Mouse (Mus musculus): Measurements from ENCODE around the gene Ucp2. TPM values are rescaled to one million over a fixed set of nuclear protein-coding genes. Genes with fewer than 3 reads are reported as not detected.
A peak's percentile ranks its signal among the peaks of the same experiment; 100 is the strongest.

The Ucp2 gene
- total and polyA plus RNA-seq, 2 experiments from 2014 or later = 101 to 112 TPM

- no peak for DNase-seq (ENCODE audit: low spot score)
These were observed 15.5 kb downstream of the Ucp2 start for GRCm38 (mm10) chr7:100508670-100509069.

GRCm38 (mm10) chr7:100511602-100512001, 18.5 kb downstream of the Ucp2 start:
- Histone ChIP-seq H3K4me2 (ENCODE audit: low read depth, low read length) (no peak overlapping the region), H3K4me1 (ENCODE audit: insufficient read depth, low read length) (no peaks in the 10 kb centered on the region), H3K27ac (no peak overlapping the region), H3K9me3 (ENCODE audit: low read length) (no peaks in the 10 kb centered on the region), H3K4me3 (ENCODE audit: low read length) (no peak overlapping the region), H3K27me3 (ENCODE audit: insufficient read depth, low read length) (no peaks in the 10 kb centered on the region), H3K36me3 (ENCODE audit: insufficient read depth, low read length) (no peaks in the 10 kb centered on the region), H3K9ac (replicated peaks; ENCODE audit: low read length) (no peak overlapping the region)
- no peak for ATAC-seq
- WGBS = 83% methylated on average over 8 of the region's 8 CpGs
- TF ChIP-seq CTCF (IDR thresholded peaks at IDR 0.05; ENCODE audit: low read depth) = no peak
- DNase-seq (ENCODE audit: low spot score) = no peak

More at GRCm38 (mm10) chr7:100508670-100509069, 15.5 kb downstream of the Ucp2 start:
- Histone ChIP-seq H3K36me3 (ENCODE audit: insufficient read depth, low read length) (no peaks in the 10 kb centered on the region), H3K4me3 (ENCODE audit: low read length) (no peak overlapping the region), H3K9ac (replicated peaks; ENCODE audit: low read length) (no peak overlapping the region), H3K4me2 (ENCODE audit: low read depth, low read length) (no peak overlapping the region), H3K4me1 (ENCODE audit: insufficient read depth, low read length) (no peaks in the 10 kb centered on the region), H3K9me3 (ENCODE audit: low read length) (no peaks in the 10 kb centered on the region), H3K27ac (no peak overlapping the region), H3K27me3 (ENCODE audit: insufficient read depth, low read length) (no peaks in the 10 kb centered on the region)
- no peak for TF ChIP-seq CTCF (IDR thresholded peaks at IDR 0.05; ENCODE audit: low read depth)
- ATAC-seq = no peak
- 79% methylated on average over 3 of the region's 3 CpGs for WGBS

GRCm38 (mm10) chr7:100514573-100514972, 21.4 kb downstream of the Ucp2 start, which contains the start of gene Dnajb13:
Gene Dnajb13, minus strand, starts transcription at chr7:100514960.
- TF ChIP-seq CTCF (IDR thresholded peaks at IDR 0.05; ENCODE audit: low read depth) = no peak
- Histone ChIP-seq H3K4me2 (ENCODE audit: low read depth, low read length) (peak within 1 kb of the TSS; percentile 35), H3K9ac (replicated peaks; ENCODE audit: low read length) (no peak within 1 kb of the TSS), H3K36me3 (ENCODE audit: insufficient read depth, low read length) (no peaks in the 10 kb centered on the region), H3K4me1 (ENCODE audit: insufficient read depth, low read length) (no peaks in the 10 kb centered on the region), H3K9me3 (ENCODE audit: low read length) (no peaks in the 10 kb centered on the region), H3K27ac (no peak within 1 kb of the TSS), H3K27me3 (ENCODE audit: insufficient read depth, low read length) (no peaks in the 10 kb centered on the region), H3K4me3 (ENCODE audit: low read length) (0 out of 2 replicates have a peak within 1 kb of the TSS, but pooled peaks have one; percentile 6)
- peak; percentile 83 for ATAC-seq
- DNase-seq (ENCODE audit: low spot score) = peak; percentile 75
- WGBS = 41% methylated on average over 11 of the region's 11 CpGs

GRCm38 (mm10) chr7:100520204-100520603, 27.1 kb downstream of the Ucp2 start:
- no peak for TF ChIP-seq CTCF (IDR thresholded peaks at IDR 0.05; ENCODE audit: low read depth)
- no peaks in the 10 kb centered on the region for H3K4me1 ChIP-seq (ENCODE audit: insufficient read depth, low read length)
- H3K9me3 ChIP-seq (ENCODE audit: low read length) = no peaks in the 10 kb centered on the region
- no peak overlapping the region for H3K27ac ChIP-seq
- DNase-seq (ENCODE audit: low spot score) (no peak), ATAC-seq (no peak)
- 74% methylated on average over 7 of the region's 7 CpGs for WGBS
- no peak overlapping the region for H3K4me3 ChIP-seq (ENCODE audit: low read length)
- no peaks in the 10 kb centered on the region for H3K36me3 ChIP-seq (ENCODE audit: insufficient read depth, low read length)
- no peak overlapping the region for H3K9ac ChIP-seq (replicated peaks; ENCODE audit: low read length)
- no peaks in the 10 kb centered on the region for H3K27me3 ChIP-seq (ENCODE audit: insufficient read depth, low read length)
- no peak overlapping the region for H3K4me2 ChIP-seq (ENCODE audit: low read depth, low read length)

- H3K4me2 ChIP-seq (ENCODE audit: low read depth, low read length) = no peak overlapping the region; the same call in 1 of the 2 replicates
- whole genome bisulfite sequencing = 20% methylated on average over 10 of the region's 10 CpGs
- peak; percentile 72 for ATAC-seq
These were observed 27.6 kb downstream of the Ucp2 start for GRCm38 (mm10) chr7:100520663-100521285.

GRCm38 (mm10) chr7:100522222-100522621, 29.1 kb downstream of the Ucp2 start:
- no peak for TF ChIP-seq CTCF (IDR thresholded peaks at IDR 0.05; ENCODE audit: low read depth)
- no peak overlapping the region for H3K9ac ChIP-seq (replicated peaks; ENCODE audit: low read length)
- WGBS = 73% methylated on average over 3 of the region's 3 CpGs

More at GRCm38 (mm10) chr7:100520663-100521285, 27.6 kb downstream of the Ucp2 start:
- Histone ChIP-seq H3K4me1 (ENCODE audit: insufficient read depth, low read length) (no peaks in the 10 kb centered on the region), H3K9me3 (ENCODE audit: low read length) (no peaks in the 10 kb centered on the region), H3K27ac (no peak overlapping the region), H3K9ac (replicated peaks; ENCODE audit: low read length) (no peak overlapping the region), H3K27me3 (ENCODE audit: insufficient read depth, low read length) (no peaks in the 10 kb centered on the region), H3K4me3 (ENCODE audit: low read length) (no peak overlapping the region), H3K36me3 (ENCODE audit: insufficient read depth, low read length) (no peaks in the 10 kb centered on the region)
- TF ChIP-seq CTCF (IDR thresholded peaks at IDR 0.05; ENCODE audit: low read depth) = peak; percentile 95
- DNase-seq (ENCODE audit: low spot score) = peak; percentile 88

GRCm38 (mm10) chr7:100524669-100525068, 31.5 kb downstream of the Ucp2 start:
- DNase-seq (ENCODE audit: low spot score) (no peak), ATAC-seq (no peak)
- Histone ChIP-seq H3K9ac (replicated peaks; ENCODE audit: low read length) (no peak overlapping the region), H3K27ac (no peak overlapping the region), H3K4me3 (ENCODE audit: low read length) (no peak overlapping the region), H3K4me2 (ENCODE audit: low read depth, low read length) (no peak overlapping the region), H3K4me1 (ENCODE audit: insufficient read depth, low read length) (no peaks in the 10 kb centered on the region), H3K27me3 (ENCODE audit: insufficient read depth, low read length) (no peaks in the 10 kb centered on the region), H3K36me3 (ENCODE audit: insufficient read depth, low read length) (no peaks in the 10 kb centered on the region), H3K9me3 (ENCODE audit: low read length) (no peaks in the 10 kb centered on the region)
- no peak for TF ChIP-seq CTCF (IDR thresholded peaks at IDR 0.05; ENCODE audit: low read depth)
- WGBS = 79% methylated on average over 8 of the region's 8 CpGs

More at GRCm38 (mm10) chr7:100522222-100522621, 29.1 kb downstream of the Ucp2 start:
- no peaks in the 10 kb centered on the region for H3K9me3 ChIP-seq (ENCODE audit: low read length)
- H3K36me3 ChIP-seq (ENCODE audit: insufficient read depth, low read length) = no peaks in the 10 kb centered on the region
- no peaks in the 10 kb centered on the region for H3K27me3 ChIP-seq (ENCODE audit: insufficient read depth, low read length)
- no peak overlapping the region for H3K4me3 ChIP-seq (ENCODE audit: low read length)
- H3K4me1 ChIP-seq (ENCODE audit: insufficient read depth, low read length) = no peaks in the 10 kb centered on the region
- ATAC-seq (no peak), DNase-seq (ENCODE audit: low spot score) (no peak)
- H3K4me2 ChIP-seq (ENCODE audit: low read depth, low read length) = no peak overlapping the region
- no peak overlapping the region for H3K27ac ChIP-seq

Measured in hindbrain, postnatal 0 days (tissue).